Mouse (Mus musculus): ENCODE results near the gene Slc7a15. TPM values are rescaled to one million over a fixed set of nuclear protein-coding genes. Genes with fewer than 3 reads are reported as not detected.

The Slc7a15 gene
- total RNA-seq, 2 experiments from 2014 or later, result not detected

DNA sequence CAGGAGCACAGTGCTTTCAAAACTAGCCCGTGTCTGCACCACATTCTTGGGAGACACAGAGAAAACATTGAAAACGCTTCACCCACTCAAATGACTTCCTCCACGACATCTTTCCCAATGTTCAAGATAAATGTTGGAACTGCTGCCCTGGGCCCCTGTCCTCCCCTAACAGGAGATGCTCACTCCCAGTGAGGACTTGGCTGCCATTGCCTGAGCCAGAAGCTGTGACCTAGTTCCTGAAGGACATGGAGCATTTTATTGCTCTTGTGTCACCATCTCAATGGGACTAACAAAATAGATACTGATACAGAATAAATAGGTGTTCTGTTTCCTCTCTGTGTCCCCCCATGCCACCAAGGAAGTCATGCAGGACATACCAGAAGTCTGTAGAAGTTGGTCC is 104.2 kb downstream of the Slc7a15 start:
- no peak for DNase-seq (ENCODE audit: low spot score)
- intact Hi-C loops (cut with DNase I), result no loop called here

DNA sequence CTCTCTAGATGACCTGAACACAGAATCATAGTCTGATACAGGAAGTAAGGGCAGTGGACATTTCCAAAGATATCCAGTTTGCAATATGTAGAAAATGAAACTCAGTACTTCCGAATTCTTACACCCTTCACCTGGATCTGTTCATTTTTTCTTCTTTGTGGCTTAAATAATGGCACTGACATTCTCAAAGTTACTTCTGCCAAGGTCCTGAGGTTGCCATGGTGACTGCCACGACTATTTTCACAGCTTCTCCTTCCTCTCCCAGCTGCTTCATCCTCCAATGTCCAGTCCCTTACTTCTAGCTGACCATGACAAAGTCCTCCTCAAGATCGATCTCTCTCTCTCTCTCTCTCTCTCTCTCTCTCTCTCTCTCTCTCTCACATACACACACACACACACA is 105.5 kb downstream of the Slc7a15 start:
- DNase-seq (ENCODE audit: low spot score), result no peak
- intact Hi-C loops (cut with DNase I), result no loop called here

DNA sequence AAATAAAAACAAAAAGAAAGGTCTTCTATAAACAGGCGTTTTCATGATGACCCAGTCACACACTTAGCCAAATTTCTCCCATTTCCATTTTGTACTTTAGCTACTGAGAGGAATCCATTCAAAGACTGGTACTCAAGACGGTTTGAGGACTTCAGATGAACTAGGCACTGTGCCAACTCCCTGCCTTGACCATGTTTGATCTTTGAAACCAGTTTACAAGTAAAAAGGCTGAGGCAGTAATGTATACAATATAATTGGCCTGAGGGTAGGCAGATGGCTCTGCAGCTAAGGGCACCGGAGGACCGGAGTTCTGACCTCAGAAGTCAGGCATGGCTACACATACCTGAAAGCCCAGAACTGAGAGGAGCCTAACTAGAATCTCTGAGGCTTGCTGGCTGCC is 109.8 kb downstream of the Slc7a15 start:
- DNase-seq (ENCODE audit: low spot score), result no peak
- intact Hi-C loops (cut with DNase I), result no loop called here

DNA sequence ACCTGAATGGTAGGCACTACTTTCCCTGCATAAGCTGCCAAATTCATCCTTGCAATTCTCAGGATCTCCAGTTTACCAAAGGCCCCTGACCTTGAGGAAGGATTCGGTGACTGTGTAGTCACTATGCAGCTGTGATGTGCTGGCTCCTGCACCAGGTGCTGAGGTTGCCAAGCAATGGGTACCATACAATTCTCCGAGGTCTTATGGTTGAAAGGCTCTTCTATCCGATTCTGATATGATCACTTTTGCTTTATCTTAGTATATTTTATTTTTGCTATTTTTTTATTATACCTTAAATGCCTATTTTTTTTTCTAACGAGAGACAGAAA is 110.2 kb downstream of the Slc7a15 start:
- intact Hi-C loops (cut with DNase I), result no loop called here
- DNase-seq (ENCODE audit: low spot score), result no peak

DNA sequence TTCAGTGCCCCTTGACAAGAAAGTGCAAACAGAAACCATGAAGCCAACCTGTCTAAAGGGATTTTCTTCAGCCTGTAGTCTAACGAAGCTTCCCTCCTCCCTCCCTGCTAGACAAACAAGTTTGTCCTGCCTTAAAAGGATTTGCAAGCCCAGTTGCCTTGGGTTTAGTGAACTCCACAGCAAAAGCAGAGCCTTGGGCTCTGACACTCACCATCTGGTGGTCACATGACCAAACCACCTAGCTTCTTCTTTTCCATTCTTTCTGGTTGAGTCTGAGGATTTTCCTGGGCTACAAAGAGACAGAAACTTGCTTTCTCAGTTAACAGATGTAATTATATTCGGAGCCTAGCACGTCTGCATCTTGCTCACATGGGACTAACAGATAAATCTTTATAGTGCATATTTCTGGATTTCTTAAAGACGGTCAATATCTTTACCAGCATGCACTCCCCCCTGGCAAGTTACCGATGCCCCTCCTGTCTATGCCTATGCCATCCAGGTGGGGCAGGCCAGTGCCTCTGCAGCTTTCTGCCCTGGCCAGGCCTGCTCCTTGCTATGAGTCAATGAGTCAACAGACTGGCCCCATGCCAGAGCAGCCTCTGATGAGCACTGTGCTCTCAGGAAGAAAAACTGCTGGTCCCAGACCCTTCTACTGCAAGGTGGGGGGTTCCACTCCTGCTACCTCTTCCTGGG is 110.8 kb downstream of the Slc7a15 start:
- no peak for DNase-seq (ENCODE audit: low spot score)
- intact Hi-C loops (cut with DNase I), result no loop called here

DNA sequence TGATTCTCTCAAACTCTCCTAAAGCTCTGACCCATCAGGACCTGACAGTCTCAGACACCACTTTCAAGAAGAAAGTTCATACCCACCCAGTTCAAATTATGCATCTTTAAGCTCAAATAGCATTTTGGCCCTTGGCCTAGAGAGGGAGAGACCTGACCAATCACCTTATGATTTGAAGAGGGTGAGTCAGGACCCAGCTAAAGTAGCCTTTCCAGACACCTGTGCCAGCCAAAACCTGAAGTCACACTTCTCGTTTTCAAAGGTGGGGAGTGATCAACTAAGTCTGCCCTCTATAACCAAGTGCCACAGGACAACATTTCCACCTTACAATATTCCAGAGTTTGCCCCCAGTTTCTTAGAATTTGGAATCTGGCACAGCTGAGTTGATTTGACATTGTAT is 111.6 kb downstream of the Slc7a15 start:
- intact Hi-C loops (cut with DNase I), result no loop called here
- no peak for DNase-seq (ENCODE audit: low spot score)

DNA sequence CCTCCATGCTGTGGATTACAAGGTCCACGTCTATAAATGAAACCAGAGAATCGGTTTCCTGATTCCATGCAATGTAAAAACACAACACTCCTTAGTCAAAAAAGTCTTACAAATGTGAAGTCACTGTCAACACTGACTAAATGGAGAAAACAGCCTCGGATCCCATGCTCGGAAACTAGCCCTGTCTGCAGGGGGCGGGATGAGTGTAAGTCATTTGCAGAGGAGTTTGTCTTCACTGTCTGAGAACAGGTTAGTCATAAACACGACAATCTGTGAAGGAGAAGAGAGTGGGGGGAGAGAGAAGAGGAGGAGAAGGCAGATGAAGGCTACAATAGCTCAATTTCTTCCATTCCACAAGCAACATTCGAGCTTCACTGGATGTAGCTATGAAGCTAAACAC is 113.6 kb downstream of the Slc7a15 start:
- DNase-seq (ENCODE audit: low spot score), result no peak
- intact Hi-C loops (cut with DNase I), result no loop called here

DNA sequence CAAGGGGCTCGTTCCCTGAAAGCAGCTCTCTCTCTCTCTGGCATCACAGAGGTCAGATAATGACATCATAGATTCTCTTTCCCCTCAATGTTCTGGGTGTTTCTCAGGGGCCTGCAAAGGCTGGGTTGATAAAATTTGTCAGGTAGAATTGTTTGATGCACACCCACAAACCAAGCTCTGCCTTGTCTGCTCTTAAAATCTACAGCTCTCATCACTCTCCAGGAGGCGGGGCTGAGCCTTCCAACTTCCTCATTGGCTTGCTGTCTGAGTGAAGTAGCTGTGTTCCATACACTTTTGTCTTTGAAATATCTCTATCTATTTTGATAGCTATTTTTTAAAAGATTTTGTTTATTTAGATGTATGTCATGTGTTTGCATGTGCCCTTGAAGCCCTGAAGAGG is 116.7 kb downstream of the Slc7a15 start:
- DNase-seq (ENCODE audit: low spot score), result no peak
- intact Hi-C loops (cut with DNase I), result no loop called here

Other genes starting within 250 kb of the Slc7a15 start
- gene Rhob, start 99.1 kb downstream of the Slc7a15 start, total RNA-seq (2021), result 100 to 1,000 TPM; 149 to 156 TPM
- 100 to 1,000 TPM; 129 to 131 TPM for gene Pum2, start 75.1 kb upstream of the Slc7a15 start, total RNA-seq (2021)
- 1 to 10 TPM; 7.2 TPM for gene Sdc1, start 172.3 kb upstream of the Slc7a15 start, total RNA-seq (2021)